Mouse (Mus musculus): ENCODE measurements around the gene Nmnat2. TPM values are rescaled to one million over a fixed set of nuclear protein-coding genes. Genes with fewer than 3 reads are reported as not detected.
A peak's percentile ranks its signal among the peaks of the same experiment; 100 is the strongest.

Nmnat2 gene
- total RNA-seq, 2 experiments from 2014 or later = 0.93 to 1.2 TPM

DNA sequence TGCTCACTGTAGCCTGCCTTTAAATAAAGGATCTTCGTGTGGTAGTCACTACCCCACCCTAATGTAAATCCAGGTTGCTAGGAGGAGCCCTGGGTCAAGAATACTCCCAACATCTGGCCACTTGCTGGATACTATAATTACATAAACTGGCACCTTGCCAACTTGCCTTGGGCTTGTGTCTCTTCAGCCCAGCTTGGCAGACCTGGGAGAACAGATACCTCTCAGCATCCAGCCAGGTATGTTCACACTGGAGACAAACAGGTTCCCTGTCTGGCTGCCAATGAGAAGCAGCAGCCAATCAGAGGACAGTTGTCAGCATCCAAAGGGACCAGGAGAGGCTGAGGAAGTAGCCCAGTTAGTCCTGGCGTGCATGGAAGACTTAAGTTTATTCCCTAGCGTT lies 64.8 kb downstream of the Nmnat2 start:
- DNase-seq = no peak

DNA sequence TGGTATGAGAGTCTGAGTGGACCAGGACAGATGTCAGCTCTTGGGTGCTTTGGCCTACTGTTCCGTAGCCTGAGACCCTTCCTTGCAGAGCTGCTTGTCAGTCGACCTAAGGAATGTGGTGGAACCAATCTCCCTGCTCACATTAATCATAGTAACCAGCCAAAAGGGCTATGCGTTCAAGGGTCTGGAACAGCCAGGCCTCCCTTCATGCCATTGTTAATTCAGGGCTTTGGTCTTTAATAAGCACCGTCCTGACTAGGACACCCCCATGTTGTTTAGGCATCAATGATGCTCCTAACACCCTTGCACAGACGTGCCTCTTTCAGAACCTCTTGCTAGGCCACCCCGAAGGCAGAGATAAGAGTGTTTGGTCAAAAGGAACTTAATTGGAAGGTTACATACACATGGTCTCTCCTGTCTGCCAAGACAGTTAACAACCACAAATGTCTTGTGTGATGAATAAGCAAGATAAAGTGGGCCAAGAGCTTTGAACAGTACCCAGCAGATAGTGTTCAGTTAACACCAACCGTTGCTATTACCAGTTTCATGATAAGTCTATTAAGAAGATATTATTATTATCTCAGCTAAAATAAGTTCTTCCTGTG lies 66.3 kb downstream of the Nmnat2 start:
- DNase-seq = no peak

DNA sequence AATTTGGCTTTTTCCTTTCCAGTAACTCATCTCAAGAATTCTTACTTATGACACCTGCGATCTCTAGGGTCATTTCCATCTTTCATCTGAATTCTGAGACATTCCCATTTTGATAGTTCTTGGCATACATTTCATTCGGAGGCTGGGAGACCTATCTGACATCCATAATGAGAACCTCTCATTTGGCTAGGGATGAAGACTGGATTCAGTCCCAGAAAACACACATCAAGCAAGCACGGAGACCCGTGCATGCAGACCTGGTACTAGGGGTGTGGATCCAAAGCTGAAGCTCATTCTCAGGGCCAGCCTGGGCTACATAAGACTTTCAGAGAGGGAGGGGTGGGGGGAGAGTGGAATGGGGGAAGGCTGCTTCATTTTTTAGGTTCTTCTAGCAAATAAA lies 68.2 kb downstream of the Nmnat2 start:
- no peak for DNase-seq

DNA sequence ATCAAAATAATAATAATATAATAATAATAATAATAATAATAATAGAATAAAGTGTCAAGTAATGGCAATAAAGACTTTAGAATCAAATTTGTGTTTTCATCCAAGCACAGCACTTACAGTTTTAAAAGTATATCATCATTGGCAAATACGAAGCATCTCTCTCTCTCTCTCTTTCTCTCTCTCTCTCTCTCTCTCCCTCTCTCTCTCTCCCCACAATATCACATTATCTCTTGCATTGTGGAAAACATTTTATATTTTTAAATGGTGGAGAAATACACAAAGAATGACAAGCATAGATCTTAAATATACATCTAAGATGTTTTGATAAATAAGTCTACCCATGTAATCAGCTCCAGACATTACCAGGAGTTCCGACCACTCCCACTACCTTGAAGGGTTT lies 69.1 kb downstream of the Nmnat2 start:
- DNase-seq = no peak

GRCm38 (mm10) chr1:153024453-153024852 lies 69.7 kb downstream of the Nmnat2 start:
- DNase-seq = no peak

GRCm38 (mm10) chr1:153031345-153031744 lies 76.6 kb downstream of the Nmnat2 start:
- no peak for DNase-seq

- no peak for DNase-seq
These were observed 77.2 kb downstream of the Nmnat2 start for GRCm38 (mm10) chr1:153031954-153032353.

DNA sequence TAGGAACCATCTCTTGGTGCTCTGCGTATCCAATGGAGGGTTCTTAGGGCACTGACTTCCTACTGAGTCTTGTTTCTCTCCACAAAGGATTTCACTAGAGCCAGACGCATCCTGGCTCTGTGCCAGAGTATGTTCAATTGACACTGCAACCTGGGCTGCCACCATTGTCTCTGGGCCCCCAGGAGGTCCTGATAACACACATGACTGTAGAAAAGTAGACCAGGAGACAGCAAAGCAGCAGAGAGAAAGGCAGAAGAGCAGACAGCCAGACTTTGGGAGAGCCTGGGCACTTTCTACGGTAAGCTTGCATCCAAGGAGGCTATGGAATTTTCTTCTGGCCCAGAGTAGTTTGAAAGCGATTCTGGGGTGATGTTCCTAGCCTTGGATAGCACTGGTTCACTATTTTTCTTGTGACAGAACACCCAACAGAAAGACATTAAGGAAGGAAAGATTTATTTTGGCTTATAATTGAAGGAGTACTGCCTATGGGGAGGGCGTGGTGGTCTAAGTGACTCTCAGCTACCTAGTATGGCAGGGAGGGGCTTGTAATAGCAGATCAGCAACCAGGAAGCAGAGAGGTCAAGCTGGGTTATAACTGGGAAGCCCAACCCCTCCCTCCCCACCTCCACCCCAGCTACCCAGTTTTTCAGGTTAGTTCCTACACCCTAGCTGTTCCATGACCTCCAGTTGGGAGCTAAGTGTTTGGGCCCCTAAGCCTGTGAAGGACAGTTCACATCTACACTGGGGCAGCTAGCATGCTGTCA lies 78.5 kb downstream of the Nmnat2 start:
- no peak for DNase-seq

DNA sequence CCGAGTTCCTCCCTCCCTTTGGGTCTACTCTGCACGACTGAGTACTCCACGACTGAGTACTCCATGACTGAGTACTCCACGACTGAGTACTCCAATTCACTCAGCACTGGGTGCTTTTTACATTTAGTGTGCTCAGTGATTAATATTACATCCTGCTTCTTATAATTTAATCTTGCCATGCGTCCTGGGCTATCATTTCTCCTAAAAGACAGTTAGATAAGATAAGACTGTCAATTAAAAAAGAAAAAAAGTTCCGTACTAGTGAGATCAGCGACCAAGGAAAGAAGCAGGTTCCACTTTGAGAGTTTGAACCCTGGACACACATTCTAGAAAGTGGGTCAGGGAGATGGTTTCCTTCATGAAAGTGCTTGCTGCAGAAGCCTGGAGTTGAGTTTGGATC lies 79.3 kb downstream of the Nmnat2 start:
- DNase-seq = no peak

- peak; percentile 39 to 65 for DNase-seq
These were observed 80.6 kb downstream of the Nmnat2 start for GRCm38 (mm10) chr1:153035328-153035944.

DNA sequence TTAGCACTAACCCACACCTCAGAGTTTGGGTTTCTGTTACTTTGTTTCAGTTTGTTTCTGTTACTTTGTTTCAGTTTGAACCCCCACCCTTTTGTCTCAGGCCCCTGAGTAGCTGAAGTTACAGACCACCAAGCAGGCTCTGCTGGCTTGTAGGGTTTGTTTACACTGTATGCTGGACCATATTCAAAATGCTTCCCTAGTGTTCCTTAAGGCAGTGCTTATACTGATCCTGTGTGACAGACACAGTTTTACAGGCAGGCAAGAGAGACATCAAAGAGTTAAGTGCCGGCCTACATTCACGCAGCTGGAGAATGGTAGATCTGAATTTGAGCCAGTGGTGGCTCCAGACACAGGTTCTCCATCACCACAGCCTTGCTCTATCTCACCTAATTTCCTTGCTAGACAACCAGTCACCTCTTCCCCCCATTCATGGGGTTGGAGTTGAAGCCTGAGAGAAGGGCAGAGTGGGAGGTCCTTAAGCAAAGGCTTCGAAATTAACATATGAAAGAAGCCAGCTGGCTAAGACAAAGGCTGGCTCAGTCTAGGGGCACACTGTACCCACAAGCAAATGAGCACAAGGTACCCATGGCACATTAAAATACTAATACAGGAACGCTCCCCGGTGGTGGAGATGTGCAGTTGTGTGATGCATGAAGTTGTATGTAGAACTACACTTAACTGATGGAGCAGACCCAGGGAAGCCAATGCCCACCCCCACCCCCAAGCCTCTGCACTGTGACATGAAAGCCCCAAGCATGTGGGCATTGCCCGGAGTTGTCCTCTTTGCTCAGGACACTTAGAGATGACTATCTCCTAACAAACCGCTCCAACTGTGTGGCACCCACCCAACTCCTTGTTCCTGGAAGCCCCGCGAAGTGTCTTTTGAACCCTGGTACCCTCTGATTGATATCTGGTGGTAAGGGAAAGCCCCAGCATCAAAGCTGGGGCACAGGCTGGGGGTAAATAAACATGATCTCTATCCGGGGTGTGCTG lies 82.9 kb downstream of the Nmnat2 start:
- DNase-seq = no peak

DNA sequence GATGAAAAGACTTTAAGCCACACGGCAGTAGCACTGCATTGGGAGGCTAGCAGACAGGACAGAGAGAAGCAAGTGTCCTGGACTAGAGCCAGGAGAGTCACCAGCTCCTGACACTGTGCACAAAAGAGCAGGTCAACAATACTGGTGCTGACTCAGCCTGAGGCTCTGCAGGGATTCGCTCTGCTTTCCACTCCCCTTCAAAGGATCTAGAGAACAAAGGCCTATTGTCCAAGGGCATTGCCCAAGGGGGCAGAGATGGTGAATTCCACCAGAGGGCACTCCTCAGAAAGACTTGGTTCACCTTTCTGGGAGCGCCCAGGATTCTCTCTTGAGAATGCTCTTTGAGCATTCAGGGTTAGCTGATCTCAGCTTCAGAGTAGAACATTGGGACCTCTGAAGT lies 85.3 kb downstream of the Nmnat2 start:
- peak; percentile 49 to 65 for DNase-seq

DNA sequence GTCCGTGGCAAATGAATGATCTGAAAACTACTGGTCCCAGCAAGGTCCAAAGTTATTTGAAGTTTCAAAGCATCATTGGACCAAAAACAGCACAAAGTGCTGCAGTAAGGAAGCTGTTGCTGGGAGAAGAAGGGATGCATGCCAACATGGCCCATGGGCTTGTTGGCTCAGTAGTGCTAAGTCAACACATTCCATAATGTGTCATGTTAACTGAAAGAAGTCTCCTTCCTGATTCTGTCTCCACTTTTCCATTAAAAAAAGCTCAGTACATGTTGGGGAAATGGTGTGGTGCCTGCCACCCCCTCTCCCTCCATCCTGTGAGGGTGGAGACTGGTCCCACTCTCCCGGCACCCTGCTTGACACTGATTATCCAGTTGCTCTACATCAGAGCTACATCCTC lies 86.3 kb downstream of the Nmnat2 start:
- DNase-seq = no peak

DNA sequence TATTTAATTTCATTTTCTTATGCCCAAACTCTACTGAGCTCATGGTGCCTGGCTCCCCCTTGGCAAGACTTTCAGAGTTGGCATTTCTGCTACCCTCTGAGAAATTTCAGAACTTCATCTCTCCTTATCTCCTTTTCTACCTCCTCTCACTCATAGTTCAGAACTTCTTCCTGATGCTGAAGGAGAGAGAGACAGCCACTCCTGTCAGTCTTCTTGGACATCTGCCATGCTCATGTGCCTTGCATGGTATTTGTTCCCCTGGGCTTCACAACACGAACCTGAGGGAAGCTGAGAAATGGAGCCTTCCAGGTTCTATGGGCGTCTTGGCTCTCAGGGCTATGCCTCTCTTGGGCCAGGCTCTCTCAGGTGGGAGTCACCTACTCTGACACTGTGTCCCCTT lies 87.5 kb downstream of the Nmnat2 start:
- DNase-seq = no peak

DNA sequence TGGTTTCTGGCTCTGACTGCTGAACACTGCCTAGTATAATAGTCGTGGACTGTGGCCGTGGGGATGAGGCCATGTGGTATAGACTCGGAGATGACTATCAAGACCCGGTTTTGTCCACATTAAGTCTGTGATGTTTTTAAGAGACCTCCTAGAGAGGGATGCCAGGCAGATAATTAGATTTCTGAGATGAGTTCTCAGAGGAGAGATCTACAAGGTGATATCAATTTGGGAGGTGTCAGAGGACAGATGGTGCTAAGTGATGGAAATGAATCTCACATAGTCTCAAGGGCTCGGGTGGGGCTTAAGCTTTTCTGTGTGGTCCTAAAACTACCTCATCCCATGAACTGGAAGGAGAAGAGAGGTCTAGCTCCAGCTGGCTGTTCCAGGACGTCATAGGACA lies 88.5 kb downstream of the Nmnat2 start:
- DNase-seq = no peak

GRCm38 (mm10) chr1:153045368-153045767 lies 90.6 kb downstream of the Nmnat2 start:
- DNase-seq = no peak

GRCm38 (mm10) chr1:153048147-153048878 lies 93.5 kb downstream of the Nmnat2 start:
- peak; percentile 27 to 63 for DNase-seq

- no peak for DNase-seq
These were observed 94.7 kb downstream of the Nmnat2 start for GRCm38 (mm10) chr1:153049451-153049850.

- no peak for DNase-seq
These were observed 96.7 kb downstream of the Nmnat2 start for GRCm38 (mm10) chr1:153051474-153051873.

DNA sequence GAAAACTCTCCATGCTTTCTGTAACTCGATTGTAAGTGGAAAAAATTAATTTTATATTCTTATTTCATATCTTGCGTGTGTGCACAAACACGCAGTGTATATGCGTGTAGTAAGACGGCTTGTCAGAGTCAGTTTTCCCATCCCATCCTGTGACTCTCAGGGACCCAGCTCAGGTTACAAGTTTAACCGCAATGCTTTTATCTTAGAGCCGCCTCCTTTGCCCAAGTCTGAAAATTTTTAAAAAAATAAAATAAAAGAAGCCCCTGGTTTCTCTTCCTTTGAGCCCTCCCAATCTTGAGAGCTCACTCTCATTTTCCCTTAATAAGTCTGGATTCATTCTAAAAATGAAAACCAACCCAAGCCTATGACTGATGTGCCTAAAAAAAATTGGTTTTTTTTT lies 98.8 kb downstream of the Nmnat2 start:
- DNase-seq = no peak

GRCm38 (mm10) chr1:153054112-153054821 lies 99.5 kb downstream of the Nmnat2 start:
- peak; percentile 16 to 25 for DNase-seq

All from adrenal gland, postnatal 36 days (tissue).